Mouse (Mus musculus) splenic B cell, adult 2 months (primary cell): Measurements from ENCODE around the gene Tpgs1.

ENCODE experiments used
- DNase-seq: peaks from one replicate; pipeline ENCODE4 v3.0.0-alpha.2; 2011; ENCODE audit warnings: low read depth, low spot score
- H3K27me3 ChIP-seq: 2 replicates; pipeline ENCODE4 v1.6.1; 2012; ENCODE audit warnings: mild to moderate bottlenecking, low read length, moderate library complexity, mixed read lengths; ENCODE audit not compliant: control insufficient read depth, poor library complexity, insufficient read depth, severe bottlenecking
- H3K36me3 ChIP-seq: 2 replicates; pipeline ENCODE4 v1.6.1; 2012; ENCODE audit warnings: mild to moderate bottlenecking, low read length, moderate library complexity, mixed read lengths; ENCODE audit not compliant: control insufficient read depth, poor library complexity, insufficient read depth, severe bottlenecking

Gene Tpgs1

GRCm38 (mm10) chr10:79707759-79708158, 38.6 kb downstream of the Tpgs1 start:
- no peaks in the 10 kb centered on the region for H3K27me3 ChIP-seq
- H3K36me3 ChIP-seq, result peaks cover 7% of the 10 kb centered on the region
- DNase-seq, result no peak

- no peak for DNase-seq
- Histone ChIP-seq H3K36me3 (peaks cover 7% of the 10 kb centered on the region), H3K27me3 (no peaks in the 10 kb centered on the region)
Observed at GRCm38 (mm10) chr10:79708668-79709067, 39.5 kb downstream of the Tpgs1 start.

- DNase-seq, result no peak
- Histone ChIP-seq H3K36me3 (peaks cover 7% of the 10 kb centered on the region), H3K27me3 (no peaks in the 10 kb centered on the region)
Observed at GRCm38 (mm10) chr10:79709307-79709706, 40.1 kb downstream of the Tpgs1 start.

GRCm38 (mm10) chr10:79712029-79712428, 42.9 kb downstream of the Tpgs1 start:
- Histone ChIP-seq H3K27me3 (no peaks in the 10 kb centered on the region), H3K36me3 (peaks cover 7% of the 10 kb centered on the region)
- DNase-seq, result peak; percentile 60

- H3K27me3 ChIP-seq, result no peaks in the 10 kb centered on the region
- DNase-seq, result peak; percentile 79
Observed at GRCm38 (mm10) chr10:79712499-79713126, 43.4 kb downstream of the Tpgs1 start.

GRCm38 (mm10) chr10:79713163-79713562, 44.0 kb downstream of the Tpgs1 start:
- no peak for DNase-seq
- Histone ChIP-seq H3K36me3 (peaks cover 7% of the 10 kb centered on the region), H3K27me3 (no peaks in the 10 kb centered on the region)

More at GRCm38 (mm10) chr10:79712499-79713126, 43.4 kb downstream of the Tpgs1 start:
- peaks cover 7% of the 10 kb centered on the region for H3K36me3 ChIP-seq

GRCm38 (mm10) chr10:79714996-79715395, 45.8 kb downstream of the Tpgs1 start:
- H3K27me3 ChIP-seq, result no peaks in the 10 kb centered on the region
- H3K36me3 ChIP-seq, result peaks cover 5% of the 10 kb centered on the region
- DNase-seq, result no peak

- no peak for DNase-seq
- peaks cover 2% of the 10 kb centered on the region; the same call in 1 of the 2 replicates for H3K36me3 ChIP-seq
- H3K27me3 ChIP-seq, result no peaks in the 10 kb centered on the region
Observed at GRCm38 (mm10) chr10:79716254-79716987, 47.3 kb downstream of the Tpgs1 start, which contains the start of gene Hcn2. Hcn2 (plus strand) TSS chr10:79716634.

- DNase-seq, result peak; percentile 19
- Histone ChIP-seq H3K36me3 (no peaks in the 10 kb centered on the region; the same call in 1 of the 2 replicates), H3K27me3 (no peaks in the 10 kb centered on the region)
Observed at GRCm38 (mm10) chr10:79716988-79717355, 47.8 kb downstream of the Tpgs1 start.

GRCm38 (mm10) chr10:79717640-79718357, 48.6 kb downstream of the Tpgs1 start:
- peak; percentile 68 for DNase-seq
- no peaks in the 10 kb centered on the region for H3K36me3 ChIP-seq
- no peaks in the 10 kb centered on the region for H3K27me3 ChIP-seq

- H3K36me3 ChIP-seq, result no peaks in the 10 kb centered on the region
- DNase-seq, result no peak
Observed at GRCm38 (mm10) chr10:79721089-79721488, 51.9 kb downstream of the Tpgs1 start.

GRCm38 (mm10) chr10:79723047-79723446, 53.9 kb downstream of the Tpgs1 start:
- no peak for DNase-seq
- Histone ChIP-seq H3K36me3 (no peaks in the 10 kb centered on the region), H3K27me3 (no peaks in the 10 kb centered on the region)

More at GRCm38 (mm10) chr10:79721089-79721488, 51.9 kb downstream of the Tpgs1 start:
- H3K27me3 ChIP-seq, result no peaks in the 10 kb centered on the region

GRCm38 (mm10) chr10:79723692-79724091, 54.5 kb downstream of the Tpgs1 start:
- Histone ChIP-seq H3K27me3 (no peaks in the 10 kb centered on the region), H3K36me3 (no peaks in the 10 kb centered on the region)
- no peak for DNase-seq
